Mouse (Mus musculus) T-cell, adult 2 months (primary cell): ENCODE results near the gene Abca6.
A peak's percentile ranks its signal among the peaks of the same experiment; 100 is the strongest.

Experiments
- DNase-seq: peaks from one replicate; pipeline ENCODE4 v3.0.0; 2022; ENCODE audit warnings: low spot score

Abca6 gene

DNA sequence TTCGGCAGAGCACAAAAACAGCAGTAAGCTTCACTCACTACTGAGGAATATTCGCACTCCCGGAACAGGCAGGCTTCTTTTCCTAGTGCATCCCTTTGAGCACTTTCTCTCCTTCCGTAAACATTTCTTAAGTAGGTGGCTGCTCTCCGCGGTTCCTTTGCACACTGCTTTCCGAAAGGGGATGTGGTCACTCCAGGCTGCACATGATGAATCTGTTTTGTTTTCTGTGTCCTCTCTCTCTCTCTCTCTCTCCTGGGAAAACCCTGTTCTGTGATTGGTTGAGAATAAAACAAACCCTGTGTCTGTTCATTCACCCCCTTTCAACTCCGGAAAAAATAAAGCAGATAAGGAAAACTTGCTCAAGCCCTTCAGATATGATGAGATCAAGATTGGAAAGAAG lies at the start of gene Abca6:
Abca6 (minus strand) TSS at position 243 of the 400 bp plus-strand sequence.
- DNase-seq = peak; percentile 54

DNA sequence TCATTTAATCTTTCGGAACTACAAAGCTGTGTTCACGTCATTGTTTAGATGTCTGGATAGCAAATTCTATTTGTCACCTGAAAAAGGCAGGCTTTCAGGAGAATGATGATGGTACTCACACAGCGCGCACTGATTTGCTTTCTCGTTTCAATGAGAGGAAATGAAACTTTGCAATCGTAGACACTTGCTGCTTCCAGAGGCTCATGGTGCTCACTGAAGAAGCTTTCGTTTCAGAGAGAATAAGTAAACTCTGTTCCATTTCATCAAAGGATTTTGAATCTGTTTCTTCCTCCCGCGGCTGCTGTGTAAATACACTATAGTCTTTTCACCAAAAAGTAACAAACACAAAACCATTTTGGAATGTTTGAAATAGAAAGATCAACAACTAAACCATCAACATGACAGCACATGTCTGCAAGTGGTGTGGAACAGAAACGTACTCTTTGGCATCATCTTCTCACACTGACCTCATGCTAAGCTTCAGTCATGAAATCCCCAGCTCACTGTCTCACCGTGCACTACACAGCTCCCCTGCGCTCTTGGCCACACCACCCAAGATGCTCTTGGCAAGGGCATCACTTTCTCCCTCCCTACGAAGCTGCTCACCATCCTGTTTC lies 46.4 kb upstream of the Abca6 start:
- DNase-seq = no peak

DNA sequence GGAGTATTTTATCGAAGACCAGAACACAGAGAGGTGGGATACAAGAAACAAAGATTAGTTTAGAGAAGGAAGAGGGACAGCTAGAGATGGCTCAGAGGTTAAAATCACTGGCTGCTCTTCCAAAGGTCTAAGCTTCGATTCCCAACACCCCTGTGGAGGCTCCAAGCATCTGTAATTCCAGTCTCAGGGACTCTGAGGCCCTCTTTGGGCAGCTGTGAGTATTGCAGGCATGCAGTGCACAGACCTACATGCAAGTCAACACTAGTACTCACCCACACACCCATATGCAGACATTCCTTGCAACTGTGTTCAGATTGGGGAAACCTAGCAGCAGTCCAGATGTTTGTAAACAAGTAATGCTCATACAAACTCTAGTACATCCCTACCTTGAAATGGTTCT lies 39.0 kb upstream of the Abca6 start:
- no peak for DNase-seq

DNA sequence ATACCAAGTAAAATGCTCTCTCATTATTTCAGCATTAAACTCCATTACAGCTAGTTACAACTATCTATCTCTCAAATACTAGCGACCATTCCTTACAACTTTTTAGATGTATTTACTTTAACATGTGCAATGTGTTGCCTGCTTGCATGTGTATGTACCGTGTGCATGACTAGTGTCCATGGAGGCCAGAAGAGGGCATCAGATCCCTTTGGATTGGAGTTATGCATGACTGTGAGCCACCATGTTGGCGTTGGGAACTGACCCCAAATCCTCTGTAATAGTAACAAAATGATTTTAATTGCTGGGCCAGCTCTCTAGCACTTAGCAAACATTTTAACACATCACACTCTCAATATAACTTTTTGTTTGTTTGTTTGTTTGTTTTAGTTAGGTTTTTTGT lies 36.8 kb upstream of the Abca6 start:
- no peak for DNase-seq

DNA sequence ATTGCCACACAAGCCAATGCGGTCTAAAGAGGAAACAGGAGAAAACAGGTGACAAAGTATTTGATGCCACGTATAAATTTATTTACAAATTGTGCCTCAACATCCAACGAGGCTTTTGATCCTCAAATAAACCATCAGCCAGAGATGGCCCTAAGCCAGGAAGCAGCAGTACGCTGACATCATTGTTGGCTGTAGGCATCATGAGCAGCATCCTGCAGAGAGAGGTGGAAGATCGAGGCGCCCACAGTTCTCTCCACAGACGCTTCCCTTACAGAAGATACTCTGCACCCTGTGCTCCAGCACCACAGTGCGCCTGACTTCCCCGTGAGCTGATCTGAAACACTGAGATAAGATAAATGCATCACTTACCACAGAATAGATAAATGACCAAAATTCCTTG lies 36.1 kb upstream of the Abca6 start:
- DNase-seq = no peak

DNA sequence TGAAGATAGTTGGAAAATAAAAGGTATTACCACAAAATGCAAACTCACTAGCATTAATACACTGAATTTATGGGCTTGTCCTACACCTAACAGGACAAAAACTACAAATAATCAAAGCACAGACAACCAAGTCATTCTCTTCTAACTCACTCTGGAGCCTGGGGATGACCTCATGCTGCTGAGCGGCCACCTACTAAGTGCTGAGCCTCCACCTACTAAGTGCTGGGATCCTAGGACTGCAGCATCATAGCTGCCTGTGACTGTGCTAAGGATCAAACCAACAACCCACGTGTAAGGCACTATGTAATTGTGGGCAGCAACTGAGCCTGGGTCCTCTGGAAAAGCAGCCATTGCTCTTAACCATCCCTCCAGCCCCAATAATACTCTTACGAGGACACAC lies 34.8 kb upstream of the Abca6 start:
- no peak for DNase-seq

DNA sequence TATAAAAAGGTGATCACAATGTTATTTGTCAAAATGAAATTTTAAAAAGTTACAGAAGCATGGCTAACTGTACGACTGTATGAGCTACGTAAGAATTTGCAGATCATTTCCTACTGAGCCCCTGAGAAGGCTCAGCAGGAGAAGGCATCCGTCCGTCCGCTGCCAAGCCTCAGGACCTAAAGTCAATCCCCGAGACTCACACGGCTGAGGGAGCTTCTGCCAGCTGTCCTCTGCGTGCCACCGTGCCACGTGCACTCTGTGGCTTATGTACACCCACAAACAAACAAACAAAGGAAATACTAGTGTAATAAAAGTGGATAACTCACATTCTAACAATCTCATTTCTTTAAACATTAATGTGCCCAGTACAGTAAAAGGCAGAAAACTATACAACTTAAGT lies 33.3 kb upstream of the Abca6 start:
- no peak for DNase-seq

DNA sequence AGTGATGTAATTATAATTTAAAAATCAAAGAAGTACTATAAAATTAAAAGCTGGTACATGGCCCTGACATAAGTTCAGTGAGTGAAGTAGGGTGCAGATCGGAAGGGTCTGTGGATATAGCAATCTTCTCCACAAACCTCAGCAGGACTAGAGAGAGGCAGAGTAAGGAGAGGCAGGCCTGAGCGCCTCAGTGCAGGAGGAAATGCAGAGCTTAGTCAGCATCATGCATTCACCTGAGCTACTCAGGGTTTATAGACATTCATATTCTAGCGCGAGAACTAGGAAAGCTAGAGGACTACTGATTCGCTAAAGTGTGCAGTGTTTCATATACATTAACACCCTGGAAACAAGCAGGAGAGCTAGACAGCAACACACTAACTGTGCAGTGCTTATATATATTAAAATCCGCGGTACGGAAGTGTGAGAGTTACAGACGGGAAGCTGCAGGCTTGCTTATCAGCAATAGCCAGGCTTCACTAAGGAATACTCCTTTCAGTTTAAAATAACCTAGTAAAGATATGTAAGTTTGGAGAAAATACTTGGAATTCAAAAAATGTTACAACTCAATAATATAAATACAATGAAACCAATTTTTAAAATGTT lies 32.7 kb upstream of the Abca6 start:
- DNase-seq = no peak

DNA sequence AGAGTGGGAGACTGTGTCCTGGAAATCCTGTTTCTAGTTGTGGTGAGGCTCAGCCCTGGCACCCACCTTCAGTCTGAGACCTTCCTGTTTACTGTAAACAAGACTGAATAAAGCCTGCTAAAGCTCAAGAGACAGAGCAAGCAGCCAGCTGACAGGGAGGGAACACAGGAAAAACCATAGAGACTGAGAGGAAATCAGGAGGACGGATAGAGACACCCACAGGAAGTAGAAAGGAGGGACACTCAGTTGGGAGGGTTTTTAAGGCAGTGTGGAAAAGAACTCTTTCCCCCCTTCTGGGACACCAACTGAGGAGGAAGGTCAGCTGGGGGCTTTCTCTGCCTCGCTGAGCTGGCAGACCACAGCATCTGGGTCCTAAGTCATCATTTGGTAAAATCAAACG lies 23.2 kb upstream of the Abca6 start:
- DNase-seq = no peak

DNA sequence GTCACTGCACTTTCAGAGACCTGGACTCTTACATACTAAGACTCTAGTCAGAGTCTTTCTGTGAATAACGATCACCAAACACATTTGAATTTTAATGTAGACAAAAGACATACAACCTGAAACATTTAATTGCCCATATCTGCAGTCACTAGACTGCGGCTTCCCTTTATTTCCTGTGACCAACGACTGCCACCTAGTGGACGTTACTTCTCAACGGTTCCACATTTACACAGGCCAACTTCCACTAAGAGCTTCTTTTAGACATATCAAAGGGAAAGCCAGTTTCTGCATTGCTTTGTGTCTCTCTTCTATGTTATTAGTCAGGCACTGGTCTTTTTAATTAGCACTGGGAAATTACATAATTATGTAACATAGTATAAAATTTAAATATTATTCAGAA lies 20.2 kb upstream of the Abca6 start:
- DNase-seq = peak; percentile 44

DNA sequence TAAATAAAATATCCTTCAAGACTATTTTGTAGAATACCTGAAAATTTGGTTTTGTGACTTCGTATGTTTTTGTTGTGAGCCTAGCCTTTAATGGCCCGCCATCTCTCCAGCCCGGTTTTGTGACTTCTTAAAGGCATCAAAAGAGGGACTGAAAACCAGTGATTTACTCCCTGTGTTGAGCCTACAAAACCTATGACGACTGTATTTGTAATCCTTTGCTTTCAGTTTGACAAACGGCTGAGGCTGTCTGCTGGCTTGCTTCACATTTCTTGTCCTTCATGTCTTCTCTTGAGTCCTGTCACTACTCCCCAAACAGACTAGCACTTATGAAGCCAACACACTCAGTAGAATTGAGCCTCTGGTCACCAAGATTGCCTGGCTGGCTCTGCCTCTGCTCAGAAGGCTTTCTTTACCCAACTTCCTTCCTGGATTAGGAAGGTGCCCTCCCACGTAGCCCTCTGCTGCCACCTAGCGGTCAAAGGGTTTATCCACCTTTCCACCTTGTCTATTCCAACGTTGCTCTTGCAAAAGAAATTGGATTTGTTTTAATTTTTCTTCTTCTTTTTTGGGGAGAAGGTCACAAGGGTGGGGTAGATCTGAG lies 16.8 kb upstream of the Abca6 start:
- DNase-seq = peak; percentile 81

DNA sequence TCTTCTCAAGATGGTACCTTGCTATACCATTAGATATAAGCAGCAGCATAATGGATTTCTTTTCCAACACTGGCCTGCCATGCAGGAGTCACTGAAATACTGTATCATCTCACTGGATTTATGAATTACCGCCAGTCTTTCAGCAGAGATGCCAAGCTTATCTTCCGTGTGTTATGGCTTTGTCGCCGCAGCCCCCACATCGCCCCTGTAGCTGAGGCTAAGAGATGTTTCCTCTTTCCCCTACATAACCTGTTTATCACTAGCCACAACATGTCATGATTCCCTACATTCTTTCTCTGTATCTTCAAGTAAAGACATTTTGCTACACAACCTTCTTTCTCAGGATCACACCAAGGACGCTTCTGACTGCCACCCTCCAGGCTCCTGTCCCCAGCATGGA lies 15.7 kb upstream of the Abca6 start:
- DNase-seq = no peak

DNA sequence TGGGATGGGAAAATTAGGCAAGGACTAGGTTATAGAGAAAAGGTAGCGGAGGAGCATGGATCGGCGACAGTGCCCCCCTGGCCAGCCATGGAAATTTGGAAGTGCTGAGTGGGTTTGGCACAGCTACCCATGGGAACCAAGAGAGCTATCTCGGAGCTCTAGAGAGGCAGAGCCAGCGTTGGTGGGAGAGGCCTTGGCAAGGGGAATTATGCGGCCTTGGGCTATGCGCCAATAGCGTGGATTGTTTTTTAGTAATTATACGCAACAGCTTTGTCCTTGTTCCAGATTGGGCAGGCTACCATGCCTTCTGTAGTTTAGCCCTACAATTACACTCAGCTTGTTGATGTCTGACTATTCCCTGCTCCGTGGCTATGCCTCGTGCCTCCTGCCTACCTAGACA lies 15.2 kb upstream of the Abca6 start:
- DNase-seq = no peak

DNA sequence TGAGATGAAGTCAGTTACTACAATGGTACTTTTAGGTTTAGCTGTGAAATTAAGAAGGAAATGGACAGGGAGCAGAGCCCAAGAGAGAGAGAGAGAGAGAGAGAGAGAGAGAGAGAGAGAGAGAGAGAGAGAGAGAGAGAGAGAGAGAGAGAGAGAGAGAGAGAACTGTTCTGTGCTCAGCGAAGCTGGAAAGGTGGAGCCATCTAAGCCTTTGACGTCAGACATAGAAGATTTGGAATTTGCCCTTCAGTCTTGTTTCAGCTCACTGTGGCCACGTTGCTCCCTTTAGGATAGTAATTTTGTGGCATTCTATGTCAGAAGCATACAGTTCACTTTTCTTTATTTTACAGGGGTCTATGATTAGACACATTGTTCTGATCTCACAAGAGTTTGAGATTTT lies 10.3 kb upstream of the Abca6 start:
- DNase-seq = no peak

DNA sequence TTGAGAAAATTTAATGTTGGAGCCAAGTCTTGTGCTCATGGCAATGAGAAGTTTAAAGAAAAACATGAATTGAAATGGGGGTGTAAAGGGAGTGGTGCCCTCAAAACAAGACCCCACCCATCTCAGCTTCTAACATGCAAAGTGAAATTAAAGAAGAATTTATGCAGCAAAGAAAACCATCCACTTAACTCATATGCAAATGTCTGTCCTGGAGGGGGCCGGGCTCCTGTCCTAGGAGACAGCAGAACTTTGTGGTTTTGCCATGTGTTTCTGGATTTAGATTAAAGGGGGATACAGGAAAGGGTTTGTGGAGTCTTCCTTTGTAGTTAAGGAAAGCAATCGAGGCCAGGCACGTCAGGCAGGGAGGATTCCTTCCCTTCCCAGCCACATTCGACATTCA lies 6.3 kb upstream of the Abca6 start:
- DNase-seq = no peak

DNA sequence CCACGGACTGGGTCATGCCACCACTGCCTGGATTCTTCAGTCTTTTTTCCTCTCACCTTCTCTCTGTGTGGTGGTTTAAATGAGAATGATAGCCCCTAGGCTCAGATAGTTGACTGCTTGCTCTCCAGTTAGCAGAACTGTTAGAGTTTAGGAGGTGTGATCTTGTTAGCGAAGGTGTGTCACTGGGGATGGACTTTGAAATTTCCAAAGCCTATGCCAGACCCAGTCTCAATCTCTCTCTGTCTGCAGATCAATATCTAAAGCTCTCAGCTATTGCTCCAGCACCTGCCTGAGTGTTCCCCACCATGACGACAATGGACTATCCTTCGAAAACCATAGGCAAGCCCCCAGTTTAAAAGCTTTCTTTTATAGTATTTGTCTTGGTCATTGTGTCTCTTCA lies 5.5 kb upstream of the Abca6 start:
- DNase-seq = no peak

DNA sequence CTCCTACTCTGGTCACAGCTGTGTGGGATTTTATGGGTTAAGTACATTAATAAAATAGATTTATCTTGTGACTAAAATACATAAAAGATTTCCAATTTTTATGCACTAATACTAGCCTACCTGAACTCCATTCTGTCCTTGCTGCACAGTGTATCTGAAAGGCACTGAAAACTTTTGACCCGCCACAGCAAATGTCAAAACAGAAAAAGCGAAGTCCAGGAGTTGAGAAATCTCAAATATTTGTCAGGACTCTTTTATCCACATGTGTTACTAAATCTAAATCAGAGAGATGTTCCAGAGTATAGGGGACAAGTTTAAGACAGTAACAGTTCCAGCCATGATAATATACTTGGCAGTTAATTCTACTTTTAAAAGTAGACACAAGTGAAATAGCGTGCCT lies 680 bp upstream of the Abca6 start:
- DNase-seq = no peak

DNA sequence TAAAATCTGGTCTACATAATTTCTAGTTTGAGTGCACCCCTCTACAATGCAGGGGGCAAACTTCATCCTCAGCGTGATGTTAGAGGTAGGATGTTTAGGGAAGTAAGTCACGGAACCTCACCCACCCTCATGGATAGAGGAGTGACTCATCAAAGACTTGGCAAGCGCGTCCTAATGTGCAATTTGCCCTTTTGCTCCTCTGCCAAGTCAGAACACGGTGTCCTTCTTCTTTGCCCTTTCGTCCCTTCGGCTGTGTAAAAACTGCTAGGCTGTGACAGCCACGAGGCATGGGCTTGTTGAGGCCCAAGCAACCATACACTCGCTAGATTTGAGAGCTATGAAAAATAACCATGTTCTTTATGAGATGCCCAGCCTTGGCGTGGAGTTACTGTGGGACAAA lies 6.8 kb downstream of the Abca6 start:
- no peak for DNase-seq

DNA sequence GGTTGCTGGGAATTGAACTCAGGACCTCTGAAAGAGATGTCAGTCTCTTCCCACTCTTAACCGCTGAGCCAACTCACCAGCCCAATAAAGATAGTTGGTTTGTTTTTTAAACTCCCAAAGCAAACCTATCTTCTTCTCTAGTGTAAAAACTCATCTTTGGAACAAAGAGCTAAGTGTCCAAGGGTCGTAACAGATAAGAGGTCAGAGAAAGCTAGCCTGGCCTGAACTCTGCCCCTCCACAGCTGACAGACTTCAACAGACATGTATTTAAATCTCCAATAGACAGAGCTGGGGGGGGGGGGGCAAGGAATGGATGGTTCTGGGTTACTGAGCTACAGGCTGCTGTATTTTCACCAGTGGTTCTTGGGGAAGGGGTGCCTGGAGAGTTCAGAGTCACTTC lies 14.1 kb downstream of the Abca6 start:
- DNase-seq = no peak

DNA sequence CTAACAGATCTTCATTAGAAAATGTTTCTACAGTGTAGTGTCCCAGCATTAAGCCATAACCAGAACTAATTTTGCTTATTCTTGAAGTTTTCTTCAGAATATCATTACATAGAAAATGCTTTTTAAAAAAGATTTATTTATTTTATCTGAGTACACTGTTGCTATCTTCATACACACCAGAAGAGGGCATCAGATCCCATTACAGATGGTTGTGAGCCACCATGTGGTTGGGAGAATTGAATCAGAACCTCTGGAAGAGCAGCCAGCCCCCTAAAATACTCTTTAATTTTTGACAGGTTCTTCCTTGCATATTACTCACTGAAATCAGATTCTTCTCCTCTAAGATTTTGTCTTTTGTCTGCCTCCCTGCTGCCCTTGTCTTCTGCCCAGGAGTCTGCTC lies 18.6 kb downstream of the Abca6 start:
- no peak for DNase-seq

DNA sequence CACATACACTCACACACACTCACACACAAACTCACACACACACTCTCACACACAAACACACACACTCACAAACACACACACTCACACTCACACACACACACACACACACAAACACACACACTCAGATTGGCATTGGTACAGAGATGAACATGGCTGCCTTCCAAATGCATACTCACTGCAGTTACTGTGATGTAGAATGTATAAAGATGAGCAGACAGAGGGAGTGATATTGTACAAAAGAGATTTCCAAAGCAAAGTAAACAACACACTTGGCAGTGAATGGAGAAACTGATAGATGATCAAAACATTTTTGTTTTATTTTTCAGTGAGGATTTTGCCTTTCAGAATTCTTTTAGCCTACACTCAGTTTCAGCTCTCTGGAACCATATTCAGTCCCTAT lies 34.5 kb downstream of the Abca6 start:
- DNase-seq = no peak

DNA sequence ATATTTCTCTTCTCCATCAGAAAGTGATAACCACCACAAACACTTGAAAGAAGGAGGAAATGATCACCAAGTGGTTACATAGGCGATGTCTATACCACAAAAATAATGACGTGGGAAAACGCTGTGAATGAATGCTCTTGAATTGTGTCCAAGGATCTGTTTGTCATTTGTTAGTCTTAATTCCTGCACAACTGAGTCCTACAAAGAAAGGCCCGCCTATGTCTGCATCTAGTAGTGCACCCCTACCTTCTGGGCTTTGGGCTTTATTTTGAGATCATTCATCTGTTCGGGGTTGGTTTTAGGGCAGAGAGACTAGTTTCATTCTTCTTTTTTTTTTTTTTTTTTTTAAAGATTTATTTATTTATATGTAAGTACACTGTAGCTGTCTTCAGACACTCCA lies 47.6 kb downstream of the Abca6 start:
- no peak for DNase-seq

DNA sequence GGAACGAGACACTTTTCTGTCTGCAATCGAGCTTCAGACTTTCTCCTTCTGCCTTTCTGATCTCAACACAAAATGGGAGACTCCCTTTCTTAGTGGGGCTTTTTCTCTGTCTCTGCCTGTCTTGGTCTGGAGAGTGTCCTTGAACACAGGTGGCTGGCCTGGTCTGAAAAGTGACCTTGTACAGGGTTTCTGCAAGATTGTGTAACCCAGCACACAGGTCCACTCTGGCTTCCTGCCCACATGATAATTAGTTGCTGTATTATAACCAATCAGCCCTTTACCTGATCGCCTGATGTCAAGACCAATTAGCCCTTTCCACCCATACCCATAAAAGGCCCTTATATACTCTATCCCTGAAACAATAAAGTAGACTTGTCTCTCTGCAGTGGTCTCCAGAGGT lies 52.7 kb downstream of the Abca6 start:
- DNase-seq = no peak
